Mouse (Mus musculus): ENCODE measurements around the gene Fkbp6.

- TF ChIP-seq CTCF (IDR thresholded peaks at IDR 0.05; ENCODE audit: low read depth) (no peak), EP300 (optimal IDR thresholded peaks at IDR 0.05) (no peak)
Observed at GRCm38 (mm10) chr5:135383771-135384170, 33.9 kb upstream of the Fkbp6 start.

Data from stomach, postnatal 0 days (tissue).